Mouse (Mus musculus): ENCODE data around the gene Vmn1r25. TPM values are rescaled to one million over a fixed set of nuclear protein-coding genes. Genes with fewer than 3 reads are reported as not detected.
"Not testable (repeated sequence)": the region's sequence is repeated elsewhere in the genome, so short reads cannot be mapped to it uniquely, and the experiment has no call there.

Gene Vmn1r25
- not detected in 2 replicates for total RNA-seq (2012; rRNA removed)
- not detected for polyA plus RNA-seq (2012; ENCODE audit: insufficient read depth in 1 of 2, insufficient read length in 2 of 2, low read depth in 1 of 2, low replicate concordance in 2 of 2, missing spikeins in 1 of 2)

GRCm38 (mm10) chr6:57980710-57981109 lies at the start of gene Vmn1r25:
TSS of gene Vmn1r25 (minus strand) at chr6:57980810.
- Histone ChIP-seq H3K4me1 (ENCODE audit: control insufficient read depth in 1 of 2, insufficient read depth in 2 of 2, low read length in 2 of 2) (no peaks in the 10 kb centered on the region), H3K79me2 (ENCODE audit: control insufficient read depth, insufficient read depth, low read length, poor library complexity) (no peaks in the 10 kb centered on the region), H3K27me3 (ENCODE audit: control insufficient read depth in 1 of 2, insufficient read depth in 2 of 2, low read length in 2 of 2) (no peaks in the 10 kb centered on the region), H3K9me3 (replicated peaks; ENCODE audit: insufficient read depth, low read length) (no peaks in the 10 kb centered on the region), H3K36me3 (ENCODE audit: control insufficient read depth in 1 of 2, insufficient read depth in 2 of 2, low read length in 2 of 2) (no peaks in the 10 kb centered on the region), H3K27ac (ENCODE audit: control insufficient read depth, low read depth, low read length) (no peak within 1 kb of the TSS), H3K9ac (ENCODE audit: control insufficient read depth, low read depth, low read length, poor library complexity, severe bottlenecking) (no peak within 1 kb of the TSS), H3K4me3 (ENCODE audit: control insufficient read depth in 1 of 2, insufficient read depth in 1 of 2, low read depth in 2 of 2, low read length in 2 of 2) (no peak within 1 kb of the TSS)
- TF ChIP-seq GATA1 (IDR thresholded peaks at IDR 0.05; ENCODE audit: low read depth, low read length): no peak
- no peak for TF ChIP-seq RCOR1 (IDR thresholded peaks at IDR 0.05; ENCODE audit: low read depth, low read length)
- TF ChIP-seq POLR2AphosphoS2 (IDR thresholded peaks at IDR 0.05; ENCODE audit: low read length): no peak
- TF ChIP-seq CHD1 (IDR thresholded peaks at IDR 0.05; ENCODE audit: low read depth, low read length): no peak
- no peak for TF ChIP-seq TBP (IDR thresholded peaks at IDR 0.05; ENCODE audit: low read depth, low read length)
- TF ChIP-seq MYC (IDR thresholded peaks at IDR 0.05; ENCODE audit: low read depth, low read length): no peak
- TF ChIP-seq ELF1 (IDR thresholded peaks at IDR 0.05; ENCODE audit: low read depth, low read length): no peak
- no peak for DNase-seq (ENCODE audit: low read depth, low spot score)

- H3K9me3 ChIP-seq (replicated peaks; ENCODE audit: insufficient read depth, low read length); H3K79me2 ChIP-seq (ENCODE audit: control insufficient read depth, insufficient read depth, low read length, poor library complexity); H3K4me1 ChIP-seq (ENCODE audit: control insufficient read depth in 1 of 2, insufficient read depth in 2 of 2, low read length in 2 of 2); H3K9ac ChIP-seq (ENCODE audit: control insufficient read depth, low read depth, low read length, poor library complexity, severe bottlenecking); H3K4me3 ChIP-seq (ENCODE audit: control insufficient read depth in 1 of 2, insufficient read depth in 1 of 2, low read depth in 2 of 2, low read length in 2 of 2); H3K27ac ChIP-seq (ENCODE audit: control insufficient read depth, low read depth, low read length); H3K36me3 ChIP-seq (ENCODE audit: control insufficient read depth in 1 of 2, insufficient read depth in 2 of 2, low read length in 2 of 2); H3K27me3 ChIP-seq (ENCODE audit: control insufficient read depth in 1 of 2, insufficient read depth in 2 of 2, low read length in 2 of 2): not testable (repeated sequence)
- peak; percentile 10 for DNase-seq (ENCODE audit: low read depth, low spot score)
Measured at GRCm38 (mm10) chr6:58017478-58017877, 36.9 kb upstream of the Vmn1r25 start.

GRCm38 (mm10) chr6:58015059-58015458 lies 34.4 kb upstream of the Vmn1r25 start, which contains the start of gene Vmn1r26:
TSS of gene Vmn1r26 (minus strand) at chr6:58015159.
- Histone ChIP-seq H3K9ac (ENCODE audit: control insufficient read depth, low read depth, low read length, poor library complexity, severe bottlenecking) (no peak within 1 kb of the TSS), H3K9me3 (replicated peaks; ENCODE audit: insufficient read depth, low read length) (no peaks in the 10 kb centered on the region), H3K27ac (ENCODE audit: control insufficient read depth, low read depth, low read length) (no peak within 1 kb of the TSS), H3K36me3 (ENCODE audit: control insufficient read depth in 1 of 2, insufficient read depth in 2 of 2, low read length in 2 of 2) (no peaks in the 10 kb centered on the region), H3K4me1 (ENCODE audit: control insufficient read depth in 1 of 2, insufficient read depth in 2 of 2, low read length in 2 of 2) (no peaks in the 10 kb centered on the region), H3K4me3 (ENCODE audit: control insufficient read depth in 1 of 2, insufficient read depth in 1 of 2, low read depth in 2 of 2, low read length in 2 of 2) (no peak within 1 kb of the TSS), H3K27me3 (ENCODE audit: control insufficient read depth in 1 of 2, insufficient read depth in 2 of 2, low read length in 2 of 2) (no peaks in the 10 kb centered on the region), H3K79me2 (ENCODE audit: control insufficient read depth, insufficient read depth, low read length, poor library complexity) (no peaks in the 10 kb centered on the region)
- no peak for TF ChIP-seq MYB (IDR thresholded peaks at IDR 0.05; ENCODE audit: low read depth, low read length)
- no peak for DNase-seq (ENCODE audit: low read depth, low spot score)

- H3K27me3 ChIP-seq (ENCODE audit: control insufficient read depth in 1 of 2, insufficient read depth in 2 of 2, low read length in 2 of 2); H3K4me1 ChIP-seq (ENCODE audit: control insufficient read depth in 1 of 2, insufficient read depth in 2 of 2, low read length in 2 of 2); H3K36me3 ChIP-seq (ENCODE audit: control insufficient read depth in 1 of 2, insufficient read depth in 2 of 2, low read length in 2 of 2); H3K9ac ChIP-seq (ENCODE audit: control insufficient read depth, low read depth, low read length, poor library complexity, severe bottlenecking); H3K9me3 ChIP-seq (replicated peaks; ENCODE audit: insufficient read depth, low read length); H3K4me3 ChIP-seq (ENCODE audit: control insufficient read depth in 1 of 2, insufficient read depth in 1 of 2, low read depth in 2 of 2, low read length in 2 of 2); H3K27ac ChIP-seq (ENCODE audit: control insufficient read depth, low read depth, low read length); H3K79me2 ChIP-seq (ENCODE audit: control insufficient read depth, insufficient read depth, low read length, poor library complexity); DNase-seq (ENCODE audit: low read depth, low spot score): not testable (repeated sequence)
Measured at GRCm38 (mm10) chr6:57961403-57961802, 19.2 kb downstream of the Vmn1r25 start, which contains the start of gene Vmn1r24. TSS of gene Vmn1r24 (minus strand) at chr6:57961503.

Other genes starting within 250 kb of the Vmn1r25 start
- 12.1 and 17.0 TPM in 2 replicates for gene Vopp1, start 155.7 kb downstream of the Vmn1r25 start, total RNA-seq (2012; rRNA removed)
- gene Vopp1, start 155.7 kb downstream of the Vmn1r25 start, polyA plus RNA-seq (2012; ENCODE audit: insufficient read depth in 1 of 2, insufficient read length in 2 of 2, low read depth in 1 of 2, low replicate concordance in 2 of 2, missing spikeins in 1 of 2): 10 to 100 TPM in 1 of 2 experiments, not detected in 1; 14.2 TPM
- gene Vmn1r21, start 130.5 kb downstream of the Vmn1r25 start, total RNA-seq (2012; rRNA removed): not detected in 2 replicates
- gene Vmn1r21, start 130.5 kb downstream of the Vmn1r25 start, polyA plus RNA-seq (2012; ENCODE audit: insufficient read depth in 1 of 2, insufficient read length in 2 of 2, low read depth in 1 of 2, low replicate concordance in 2 of 2, missing spikeins in 1 of 2): not detected
- gene Vmn1r22, start 72.8 kb downstream of the Vmn1r25 start, total RNA-seq (2012; rRNA removed): not detected in 2 replicates
- not detected for gene Vmn1r22, start 72.8 kb downstream of the Vmn1r25 start, polyA plus RNA-seq (2012; ENCODE audit: insufficient read depth in 1 of 2, insufficient read length in 2 of 2, low read depth in 1 of 2, low replicate concordance in 2 of 2, missing spikeins in 1 of 2)
- gene Vmn1r23, start 54.0 kb downstream of the Vmn1r25 start, total RNA-seq (2012; rRNA removed): not detected in 2 replicates
- gene Vmn1r23, start 54.0 kb downstream of the Vmn1r25 start, polyA plus RNA-seq (2012; ENCODE audit: insufficient read depth in 1 of 2, insufficient read length in 2 of 2, low read depth in 1 of 2, low replicate concordance in 2 of 2, missing spikeins in 1 of 2): not detected
- gene Vmn1r24, start 19.3 kb downstream of the Vmn1r25 start, total RNA-seq (2012; rRNA removed): not detected in 2 replicates
- not detected for gene Vmn1r24, start 19.3 kb downstream of the Vmn1r25 start, polyA plus RNA-seq (2012; ENCODE audit: insufficient read depth in 1 of 2, insufficient read length in 2 of 2, low read depth in 1 of 2, low replicate concordance in 2 of 2, missing spikeins in 1 of 2)
- gene Vmn1r26, start 34.3 kb upstream of the Vmn1r25 start, total RNA-seq (2012; rRNA removed): not detected in 2 replicates
- not detected for gene Vmn1r26, start 34.3 kb upstream of the Vmn1r25 start, polyA plus RNA-seq (2012; ENCODE audit: insufficient read depth in 1 of 2, insufficient read length in 2 of 2, low read depth in 1 of 2, low replicate concordance in 2 of 2, missing spikeins in 1 of 2)
- gene Vmn1r27, start 238.0 kb upstream of the Vmn1r25 start, total RNA-seq (2012; rRNA removed): not detected in 2 replicates
- gene Vmn1r27, start 238.0 kb upstream of the Vmn1r25 start, polyA plus RNA-seq (2012; ENCODE audit: insufficient read depth in 1 of 2, insufficient read length in 2 of 2, low read depth in 1 of 2, low replicate concordance in 2 of 2, missing spikeins in 1 of 2): not detected

Measured in MEL (cell line).